Mouse (Mus musculus) thymus, postnatal 25 days (tissue): ENCODE data around the gene Renbp.

ENCODE experiments used
- DNase-seq: peaks from one replicate; pipeline ENCODE4 v3.0.0; 2022

The Renbp gene

DNA sequence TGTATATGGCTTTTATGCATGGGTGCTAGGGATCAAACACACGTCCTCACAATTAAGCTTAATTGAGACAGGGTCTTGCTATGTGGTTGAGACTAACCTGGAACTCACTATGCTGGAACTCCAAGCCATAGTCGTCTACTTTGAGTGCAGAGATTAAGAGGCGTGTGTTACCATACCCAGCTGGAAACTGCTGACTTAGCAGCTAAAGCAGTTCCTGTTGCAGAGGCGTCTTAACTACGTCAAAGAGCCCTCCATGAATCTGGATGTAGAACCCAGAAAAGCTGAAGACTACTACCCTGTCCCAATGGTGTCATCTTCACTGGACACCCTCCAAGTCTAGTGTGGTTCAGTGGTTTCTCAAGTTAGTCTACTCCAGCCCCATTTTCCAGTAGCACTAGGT lies 12.0 kb downstream of the Renbp start:
- DNase-seq: no peak

DNA sequence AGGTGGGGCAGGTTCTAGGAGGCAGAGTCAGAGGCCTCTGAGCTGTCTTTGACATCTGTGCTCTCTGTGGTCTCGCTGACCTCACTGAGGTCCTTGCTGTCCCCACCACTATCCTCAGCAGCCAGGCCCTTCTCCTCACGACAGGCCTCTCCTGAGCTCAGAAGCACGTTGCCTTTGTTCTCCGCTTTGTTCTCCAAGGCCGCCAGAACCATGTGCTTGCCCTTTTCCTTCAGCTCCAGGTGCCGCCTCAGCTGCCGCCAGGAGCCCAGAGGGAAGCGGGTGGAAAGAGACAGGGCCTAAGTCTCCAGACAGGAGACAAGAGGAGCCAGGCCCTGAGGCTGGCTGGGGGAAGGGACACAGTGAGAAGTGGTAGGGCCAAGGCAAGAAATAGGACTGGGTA lies 13.7 kb downstream of the Renbp start:
- no peak for DNase-seq

DNA sequence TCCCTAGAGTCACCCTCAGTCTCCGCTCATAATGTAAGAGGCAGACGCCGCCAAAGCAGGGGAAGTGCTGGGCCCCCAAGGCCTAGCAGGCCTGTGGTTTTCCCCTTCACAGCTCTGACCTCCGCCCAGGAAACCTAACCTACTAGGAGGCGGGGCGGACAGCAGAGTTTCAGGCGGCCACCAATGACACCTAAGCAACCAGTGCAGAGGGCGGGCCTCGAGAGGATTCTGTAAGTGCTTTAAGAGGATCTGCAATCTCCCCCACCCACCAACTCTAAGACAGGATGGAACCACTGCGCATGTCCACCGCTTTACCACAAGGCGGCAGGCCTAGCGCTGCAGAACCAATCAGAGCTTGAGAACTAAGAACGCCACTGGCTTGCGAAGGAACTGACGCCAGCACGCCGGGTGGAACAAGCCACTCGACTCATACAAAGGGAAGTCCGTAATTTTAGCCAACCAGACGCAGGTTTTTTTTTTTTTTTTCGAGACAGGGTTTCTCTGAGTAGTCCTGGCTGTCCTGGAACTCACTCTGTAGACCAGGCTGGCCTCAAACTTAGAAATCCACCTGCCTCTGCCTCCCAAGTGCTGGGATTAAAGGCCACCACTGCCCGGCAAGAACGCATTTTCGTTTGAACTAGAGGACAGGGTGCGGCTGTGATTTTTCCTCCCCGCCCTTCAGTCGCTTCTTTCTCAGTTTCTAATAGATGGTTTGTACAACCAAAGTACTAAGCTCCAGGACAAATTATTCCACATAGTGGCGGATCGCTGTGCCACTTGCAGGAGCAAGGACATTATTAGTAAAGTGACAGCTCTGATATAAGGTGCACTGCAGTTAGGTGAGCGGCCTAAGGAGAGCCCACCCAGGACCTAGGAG lies 15.6 kb downstream of the Renbp start:
- DNase-seq: peak; percentile 88

DNA sequence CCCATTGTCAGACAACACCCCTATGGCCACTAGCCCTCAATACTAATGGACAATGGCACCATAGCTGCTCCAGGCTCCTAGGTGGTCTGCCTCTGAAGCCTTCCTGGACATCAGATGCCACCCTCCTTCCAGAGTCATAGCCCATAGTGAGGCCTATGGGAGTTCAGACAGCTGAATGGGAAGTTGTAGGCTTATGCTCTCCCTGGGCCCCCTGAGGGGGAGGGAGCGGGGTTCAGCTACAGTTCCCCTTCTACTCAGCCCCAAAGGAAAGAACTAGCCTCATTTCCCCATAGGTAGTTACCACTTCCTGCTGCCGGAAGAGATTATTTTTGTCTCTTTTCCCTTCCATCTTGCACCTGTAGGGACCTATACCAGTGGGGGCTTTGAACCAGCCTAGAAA lies 19.1 kb downstream of the Renbp start:
- peak; percentile 78 for DNase-seq

DNA sequence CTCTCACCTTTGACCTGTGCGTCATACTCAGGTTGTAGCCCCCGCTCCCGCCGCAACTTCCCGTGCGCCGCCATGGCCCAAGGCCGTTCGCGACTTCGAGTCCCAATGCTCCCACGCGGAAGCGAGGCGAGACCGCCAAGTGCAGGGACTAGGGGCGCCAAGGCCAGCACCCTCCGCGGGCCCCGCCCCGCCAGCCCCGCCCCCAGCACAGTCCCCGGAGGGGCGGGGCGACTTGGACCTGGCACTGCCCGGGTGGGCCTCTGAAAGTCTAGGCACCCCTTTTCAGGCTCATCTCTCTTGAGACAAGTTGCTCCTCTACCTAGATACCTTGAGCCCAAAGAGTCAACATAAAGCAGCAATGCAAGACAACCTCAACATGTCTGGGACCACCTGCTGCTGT lies 19.5 kb downstream of the Renbp start:
- peak; percentile 84 for DNase-seq

DNA sequence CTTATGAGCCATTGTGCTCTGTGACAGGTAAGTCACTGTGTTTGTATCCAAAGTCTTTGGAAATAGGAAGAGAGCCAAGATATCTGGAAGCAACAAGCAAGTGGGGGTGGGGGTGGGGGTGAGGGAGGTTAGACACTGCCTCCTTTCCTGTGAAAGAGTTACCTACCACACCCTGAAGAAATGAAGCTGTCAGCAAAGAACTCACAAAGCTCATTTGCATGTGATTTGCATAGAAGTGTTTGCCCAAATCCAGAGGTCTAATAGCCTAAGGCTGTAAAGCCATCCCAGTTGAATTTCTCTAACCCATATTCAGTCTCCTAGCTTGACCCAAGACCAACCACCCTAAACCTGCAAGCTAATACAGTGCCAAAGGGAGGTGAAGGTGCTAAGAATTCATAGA lies 20.2 kb downstream of the Renbp start:
- no peak for DNase-seq

DNA sequence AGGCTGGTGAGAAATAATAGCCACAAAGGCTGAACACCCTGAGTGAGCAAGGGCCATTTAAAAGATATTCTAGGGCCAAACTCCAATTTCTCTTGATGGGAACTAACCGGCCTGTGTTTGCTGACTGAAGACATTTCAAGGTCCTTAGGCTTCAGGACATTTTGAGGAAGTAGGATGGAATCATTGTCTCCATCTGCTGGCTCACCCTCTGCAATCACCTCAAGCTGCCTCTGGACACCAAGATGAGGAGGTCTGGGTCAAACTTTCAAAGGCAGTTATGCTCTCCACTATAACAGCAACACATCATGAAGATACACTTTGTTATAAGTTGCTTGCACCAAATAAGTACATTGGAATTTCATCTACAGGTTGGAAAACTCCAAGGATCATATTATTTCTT lies 20.6 kb downstream of the Renbp start:
- DNase-seq: no peak

DNA sequence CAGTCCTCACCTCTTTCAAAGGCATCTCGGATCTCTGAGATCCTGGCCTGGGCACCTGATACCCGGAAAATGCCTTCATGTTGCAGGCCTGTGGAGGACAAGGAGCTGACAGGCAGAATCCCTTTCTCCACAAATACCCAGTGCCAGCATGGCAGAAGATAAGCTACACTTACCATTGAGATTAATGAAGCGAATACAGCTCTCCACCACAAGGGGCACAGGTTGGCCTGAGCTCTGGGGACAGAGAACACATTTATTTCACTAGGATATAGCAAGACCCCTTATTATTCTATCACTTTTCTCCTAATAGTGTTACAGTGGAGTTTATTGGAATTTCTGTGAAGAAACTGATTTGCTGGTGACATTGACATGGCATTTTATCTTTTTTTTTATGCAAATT lies 32.7 kb downstream of the Renbp start:
- no peak for DNase-seq

DNA sequence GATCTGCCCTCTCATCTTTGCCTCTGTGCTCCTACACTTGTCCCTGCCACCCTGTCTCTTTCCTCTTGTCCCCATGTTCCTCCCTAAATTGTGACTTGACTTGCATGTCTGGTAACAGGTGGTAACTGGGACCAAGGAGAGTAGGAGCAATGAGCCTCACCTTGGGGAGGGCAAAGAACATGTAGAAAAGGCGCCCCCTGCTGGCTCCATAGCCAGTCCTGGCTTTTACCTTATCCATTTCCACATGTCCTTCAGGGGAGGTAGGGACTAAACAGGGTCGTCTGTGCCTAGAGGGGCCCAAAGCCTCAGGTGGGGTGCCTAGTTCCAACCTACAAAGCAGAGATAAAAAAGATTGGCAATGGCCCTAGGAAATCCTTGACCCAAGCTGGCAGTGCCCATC lies 34.9 kb downstream of the Renbp start, which contains the start of gene L1cam:
Gene L1cam (minus strand): TSS at position 387 of the 400 bp plus-strand sequence.
- DNase-seq: peak; percentile 57

DNA sequence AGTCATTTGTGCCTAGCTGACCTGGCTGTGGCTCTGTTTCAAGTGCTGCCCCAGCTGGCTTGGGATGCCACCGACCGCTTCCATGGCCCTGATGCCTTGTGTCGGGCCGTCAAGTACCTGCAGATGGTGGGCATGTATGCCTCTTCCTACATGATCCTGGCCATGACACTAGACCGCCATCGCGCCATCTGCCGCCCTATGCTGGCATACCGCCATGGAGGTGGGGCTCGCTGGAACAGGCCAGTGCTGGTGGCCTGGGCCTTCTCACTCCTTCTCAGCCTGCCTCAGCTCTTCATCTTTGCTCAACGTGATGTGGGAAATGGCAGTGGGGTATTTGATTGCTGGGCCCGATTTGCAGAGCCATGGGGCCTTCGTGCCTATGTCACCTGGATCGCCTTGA lies 37.8 kb downstream of the Renbp start:
- DNase-seq: no peak

DNA sequence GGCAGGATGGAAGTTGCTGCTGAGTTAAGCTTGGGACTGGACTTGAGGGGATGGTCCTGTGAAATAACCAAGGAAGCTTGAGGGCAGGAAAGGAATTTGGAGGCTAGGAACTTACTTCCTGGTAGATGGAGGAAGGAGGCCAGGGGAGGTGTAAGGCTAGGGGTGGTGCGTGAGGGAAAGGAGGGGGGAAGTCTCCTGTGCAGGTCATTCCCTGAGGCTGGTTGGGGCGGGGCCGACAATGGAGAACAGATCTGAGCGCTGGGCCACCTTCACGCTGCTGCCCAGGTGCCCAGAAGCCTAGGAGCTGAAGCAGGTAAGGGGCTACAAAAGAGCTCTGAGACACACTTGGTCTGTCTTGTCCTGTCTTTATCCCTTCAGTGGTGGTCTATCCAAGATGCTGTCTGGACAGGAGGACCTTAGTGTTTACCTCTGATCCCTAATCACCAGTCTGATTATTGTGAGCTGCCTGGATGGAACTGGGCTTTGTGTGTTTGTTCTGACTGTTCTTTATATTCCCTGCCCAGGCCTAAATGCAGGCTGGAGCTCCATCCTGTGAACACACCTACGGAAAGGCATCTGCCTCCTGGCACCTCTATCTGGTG lies 39.0 kb downstream of the Renbp start, which contains the start of gene Avpr2:
Gene Avpr2 (plus strand): TSS at position 552 of the 602 bp plus-strand sequence.
- DNase-seq: no peak

DNA sequence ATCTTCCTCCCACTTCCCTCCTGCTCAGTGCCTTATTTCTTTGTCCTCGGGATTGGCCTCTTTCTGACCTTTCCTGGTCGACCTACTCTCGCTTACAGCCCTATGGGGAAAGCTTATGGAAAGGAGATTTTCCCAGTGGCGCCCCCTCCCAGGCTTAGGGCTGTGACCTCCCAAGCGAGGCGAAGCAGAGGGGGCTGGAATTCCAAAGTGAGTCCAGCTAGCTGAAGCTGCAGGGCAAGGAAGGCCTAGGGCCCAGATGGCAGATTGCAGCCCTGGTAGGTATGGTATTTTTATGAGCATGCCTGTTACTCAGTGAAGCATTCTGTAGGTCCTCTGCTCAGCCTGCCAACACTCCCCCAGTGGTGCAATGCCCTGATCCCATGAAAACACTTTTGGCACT lies 49.2 kb downstream of the Renbp start:
- DNase-seq: no peak

DNA sequence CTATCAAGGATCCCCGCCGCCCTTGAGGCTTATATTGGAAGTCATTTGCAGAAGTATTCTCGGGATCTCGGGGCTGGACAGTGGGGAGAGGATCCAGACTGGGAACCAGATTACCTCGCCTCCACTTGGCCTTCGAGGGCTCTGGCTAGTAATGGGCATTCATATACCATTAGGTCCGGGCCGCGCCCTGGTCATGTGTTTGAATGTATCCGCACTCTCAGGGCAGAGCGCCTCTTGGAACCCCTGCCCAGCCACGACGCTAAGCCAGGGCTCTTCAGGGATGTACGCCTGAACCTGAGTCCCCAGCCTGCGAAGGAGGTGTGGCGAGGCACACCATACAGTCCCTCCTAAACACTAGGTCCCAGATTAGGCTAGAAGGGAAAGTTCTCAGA lies 49.6 kb downstream of the Renbp start:
- DNase-seq: no peak

DNA sequence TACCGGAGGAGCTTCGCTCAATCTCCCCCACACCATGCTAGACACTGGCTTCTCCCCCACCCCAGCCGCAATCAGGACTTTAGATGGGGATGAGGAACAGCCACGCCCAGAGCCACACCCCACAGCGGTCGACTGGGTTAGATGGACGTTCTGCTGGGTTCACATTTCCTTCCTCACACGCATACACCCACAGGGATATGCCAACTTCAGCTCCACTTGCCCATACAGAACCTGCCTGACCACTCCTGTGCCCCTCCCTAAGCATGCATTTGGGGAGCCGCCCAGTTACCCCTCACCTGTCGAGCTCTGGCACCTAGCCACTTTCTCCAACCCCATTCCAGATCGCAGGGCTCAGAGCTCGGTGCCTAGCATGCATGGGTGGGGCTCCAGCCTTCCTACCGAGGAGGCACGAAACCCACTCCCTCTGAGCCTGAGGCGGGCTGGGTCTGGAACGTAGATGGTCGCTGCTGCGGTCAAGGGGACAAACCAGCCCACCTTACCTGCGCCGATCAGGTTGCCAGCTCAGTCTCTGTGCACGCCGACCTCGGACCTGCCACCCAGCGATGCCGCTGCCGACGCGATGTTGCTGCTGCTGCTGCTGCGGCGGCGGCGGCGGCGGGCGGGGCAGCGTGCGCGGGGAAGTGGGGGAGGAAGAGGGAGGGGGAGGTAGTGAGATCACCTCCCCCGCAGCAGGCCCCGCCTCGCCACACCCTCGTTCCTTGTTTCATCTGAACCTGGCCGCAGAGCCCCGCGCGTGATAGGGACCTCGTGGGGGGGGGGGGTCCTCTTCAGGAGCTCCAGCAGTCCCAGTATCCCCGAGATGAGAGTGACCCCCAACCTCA lies 50.2 kb downstream of the Renbp start:
- peak; percentile 57 for DNase-seq

DNA sequence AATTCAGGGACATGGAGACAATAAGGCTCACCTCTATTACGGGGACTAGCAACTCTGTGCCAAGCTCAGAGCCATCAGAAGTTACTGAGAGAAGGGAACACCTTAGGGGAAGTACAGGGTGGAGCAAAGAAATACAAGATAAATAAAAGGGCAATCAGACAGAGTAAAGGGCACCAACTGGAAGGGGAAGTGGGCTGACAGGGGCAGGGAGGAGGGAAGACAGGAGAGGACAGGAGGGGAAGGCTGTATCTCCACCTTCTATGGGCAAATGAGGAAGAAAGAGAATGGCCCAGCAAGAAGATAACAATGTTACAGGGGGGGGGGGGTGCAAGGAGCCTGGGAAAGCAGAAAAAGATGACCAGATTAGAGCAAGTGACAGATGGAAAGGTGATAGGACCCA lies 53.6 kb downstream of the Renbp start:
- no peak for DNase-seq

DNA sequence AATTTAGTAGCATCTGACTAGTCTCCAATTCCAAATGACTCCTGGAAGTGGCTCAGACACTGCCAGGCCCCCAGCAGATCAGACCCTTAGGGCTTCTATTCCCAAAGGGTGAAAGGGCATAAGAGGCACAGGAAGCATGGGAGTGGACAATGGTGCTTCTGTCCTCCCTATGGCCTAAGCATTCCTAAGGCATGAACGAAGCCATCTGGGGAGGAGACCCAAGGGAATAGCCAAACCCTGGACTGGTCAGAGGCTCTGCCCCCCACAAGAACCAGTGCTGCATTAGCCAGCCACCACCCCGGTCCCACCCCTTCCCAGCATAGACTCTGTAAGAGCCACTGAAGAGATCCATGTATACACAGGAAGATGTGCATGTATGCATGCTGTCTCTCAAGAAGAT lies 54.8 kb downstream of the Renbp start:
- no peak for DNase-seq
